Mouse (Mus musculus) urinary bladder, postnatal 25 days (tissue): ENCODE measurements at regions not wholly inside any gene's neighbourhood (a gene's known extent, or its start where the extent isn't known, plus 50 kb on each side); places are given as distances from the start of the nearest gene placed in this dataset.

ENCODE experiments used
- DNase-seq: peaks from one replicate; pipeline ENCODE4 v3.0.0; 2022; ENCODE audit warnings: low spot score

DNA sequence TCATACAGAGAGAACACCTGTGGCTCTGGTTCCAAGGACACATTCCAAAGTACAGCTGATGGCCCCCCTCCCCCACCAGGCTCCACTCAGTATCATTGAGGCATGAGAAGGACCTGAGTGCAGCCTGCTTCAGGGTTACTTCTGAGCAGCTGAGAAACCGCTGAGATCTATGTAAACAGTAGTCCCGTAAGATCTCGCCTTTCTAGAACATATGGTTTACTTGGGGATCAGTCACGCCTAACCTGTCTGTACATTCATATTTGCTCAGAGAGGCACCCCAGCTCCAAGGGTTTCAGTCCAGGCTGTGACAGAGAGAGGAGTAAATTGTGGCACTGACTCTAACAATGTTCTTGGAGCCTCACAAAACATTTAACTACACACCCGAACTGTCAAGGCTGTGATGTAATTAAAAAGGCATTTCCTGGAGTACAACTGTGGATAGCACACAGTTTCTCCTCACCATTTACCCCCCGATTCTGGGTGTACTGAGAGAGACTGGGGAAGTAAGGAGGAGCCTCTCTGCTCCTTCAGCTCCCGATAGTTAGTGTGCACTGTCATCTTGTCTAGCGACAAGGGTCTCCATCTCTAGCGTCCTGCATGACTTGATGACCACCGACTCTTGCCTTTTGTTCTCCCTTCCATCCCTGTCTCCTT, 155.7 kb downstream of the Dad1 start:
- DNase-seq: no peak

DNA sequence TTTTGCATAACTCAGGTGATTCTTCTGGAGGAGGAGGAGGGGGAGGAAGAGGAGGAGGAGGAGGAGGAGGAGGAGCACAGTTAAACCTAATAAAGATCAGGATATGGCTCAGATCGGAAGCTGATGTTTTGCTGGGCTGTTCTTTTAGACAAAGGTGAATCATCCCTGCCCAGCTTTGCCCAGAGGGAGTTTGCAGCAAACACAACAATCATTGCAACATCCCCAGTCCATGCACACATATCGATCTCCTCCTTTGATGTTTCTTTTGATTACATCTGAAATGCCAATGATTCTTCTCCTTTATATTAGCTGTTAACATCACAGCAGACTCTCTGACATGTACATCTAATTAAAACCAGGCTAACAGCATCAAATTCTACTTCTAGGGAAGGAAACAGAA, 156.9 kb downstream of the Dad1 start:
- no peak for DNase-seq

GRCm38 (mm10) chr14:54092444-54092843, 161.5 kb downstream of the Dad1 start:
- no peak for DNase-seq

- no peak for DNase-seq
Measured at GRCm38 (mm10) chr14:54086660-54087059, 167.2 kb downstream of the Dad1 start.

DNA sequence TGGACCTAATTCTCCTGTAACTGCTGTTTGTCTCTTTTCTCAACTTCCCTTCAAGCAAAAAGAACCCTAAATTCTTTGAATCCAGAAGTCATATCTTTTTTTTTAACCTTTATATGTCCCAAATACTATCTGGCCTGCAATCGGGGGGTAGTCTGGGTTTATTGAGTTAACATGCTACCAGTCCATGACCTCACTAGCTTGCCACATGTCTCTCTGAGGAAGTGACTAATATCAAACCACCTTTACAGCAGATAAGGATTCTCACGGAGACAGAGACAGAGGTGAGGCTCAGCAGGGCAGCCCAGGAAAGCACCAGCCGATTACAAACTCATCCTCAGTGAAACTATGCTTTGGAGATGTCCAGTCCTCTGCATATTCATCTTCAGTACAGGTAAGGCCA, 179.2 kb downstream of the Dad1 start:
- DNase-seq: no peak

GRCm38 (mm10) chr14:54072283-54072912, 181.5 kb downstream of the Dad1 start:
- no peak for DNase-seq

DNA sequence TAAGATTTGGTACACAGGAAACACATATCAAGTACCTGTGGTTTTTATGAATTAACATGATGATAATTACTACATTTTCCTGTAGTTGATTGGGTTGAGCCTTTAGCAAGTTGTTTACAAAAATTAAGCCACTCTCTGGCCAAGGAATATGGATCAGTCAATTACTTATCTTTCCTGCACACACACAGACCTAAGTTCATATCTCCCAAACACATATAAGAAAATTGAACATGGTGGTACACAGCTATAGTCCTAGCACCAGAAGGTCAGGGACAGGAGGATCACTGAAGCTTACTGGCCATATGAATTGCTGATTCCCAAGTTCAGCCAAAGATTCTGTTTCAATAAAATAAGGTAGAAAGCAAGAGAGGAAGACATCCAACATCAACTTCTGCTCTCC, 183.7 kb downstream of the Dad1 start:
- DNase-seq: no peak

DNA sequence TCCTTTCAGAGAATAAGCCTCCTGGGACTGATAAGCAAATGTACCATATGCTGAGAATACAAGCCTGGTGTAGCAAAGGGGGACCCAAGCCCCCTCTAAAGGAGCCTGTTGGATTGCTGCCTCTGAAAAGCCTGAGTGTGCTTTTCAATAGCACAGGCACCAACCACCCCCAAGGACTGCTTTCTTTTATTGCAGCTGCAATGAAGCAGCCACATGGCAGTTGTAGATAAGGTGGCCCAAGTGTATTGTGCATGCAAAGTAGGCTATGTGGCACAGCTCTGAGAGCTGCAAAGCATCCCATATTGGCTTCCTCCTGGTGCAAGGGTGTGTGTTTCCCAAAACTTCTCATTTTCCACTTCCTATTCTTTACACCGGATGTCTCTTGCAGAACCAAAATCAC, 185.2 kb downstream of the Dad1 start:
- no peak for DNase-seq

- DNase-seq: no peak
Measured at GRCm38 (mm10) chr14:54065466-54065865, 188.4 kb downstream of the Dad1 start.

DNA sequence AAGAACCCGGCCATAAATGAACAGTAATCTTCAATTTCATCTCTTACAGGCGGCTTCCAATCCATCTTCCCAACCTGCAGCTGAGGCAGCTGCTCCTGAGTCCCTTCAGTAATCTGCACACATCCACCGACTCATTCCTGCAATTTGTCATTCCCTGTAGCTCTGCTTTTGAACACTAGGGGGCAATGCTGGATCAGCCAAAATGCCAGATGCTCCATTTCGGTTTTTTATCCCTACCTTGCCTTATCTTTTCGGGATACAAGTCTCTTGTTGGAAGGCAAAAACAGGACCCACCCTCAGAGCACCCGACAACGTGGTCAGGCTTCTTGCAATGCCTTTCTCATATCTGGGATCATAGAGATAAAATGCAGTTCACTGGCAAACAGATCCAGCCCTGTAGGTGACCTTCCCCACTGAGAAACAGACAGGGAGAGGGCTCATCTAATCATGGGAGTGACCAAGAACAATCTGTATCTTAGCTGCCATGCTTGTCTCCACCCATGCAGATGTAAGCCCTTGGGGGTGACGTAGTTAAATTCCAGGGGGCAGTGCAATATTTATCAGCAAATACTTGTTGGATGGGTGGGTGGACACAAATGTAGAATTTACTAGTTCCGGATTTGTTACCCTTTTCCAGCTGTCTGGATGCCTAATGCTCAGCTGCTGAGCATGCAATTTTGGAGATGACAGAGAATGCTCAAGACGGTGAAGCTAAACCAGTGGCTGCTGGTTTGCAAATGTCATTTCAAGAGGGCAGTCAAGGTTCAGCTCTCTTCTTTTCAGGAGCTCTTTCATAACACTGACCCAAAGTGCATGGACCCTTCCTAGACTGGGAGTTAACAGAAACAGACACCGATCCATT, 189.1 kb downstream of the Dad1 start:
- peak; percentile 62 for DNase-seq

DNA sequence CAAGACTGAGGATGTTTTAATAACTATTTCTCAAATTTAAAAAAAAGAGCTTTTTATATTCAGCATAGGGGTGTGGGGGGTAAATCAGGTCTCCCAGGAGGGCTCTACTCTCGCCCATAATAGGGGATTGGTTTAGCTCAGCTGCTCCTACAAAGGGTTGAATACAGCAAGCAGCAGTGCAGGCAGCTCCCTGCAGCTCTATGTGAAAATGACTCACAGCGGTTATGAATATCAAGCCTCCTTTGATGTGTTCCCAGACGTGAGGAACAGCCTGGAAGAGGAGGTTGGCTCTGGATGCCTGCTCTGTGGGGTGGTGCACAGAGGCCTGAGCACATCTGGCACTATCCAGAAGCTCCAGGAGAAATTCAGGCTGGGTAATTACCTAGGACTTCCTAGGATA, 192.3 kb downstream of the Dad1 start:
- no peak for DNase-seq

- peak; percentile 65 for DNase-seq
Measured at GRCm38 (mm10) chr14:54059776-54060175, 194.1 kb downstream of the Dad1 start.

DNA sequence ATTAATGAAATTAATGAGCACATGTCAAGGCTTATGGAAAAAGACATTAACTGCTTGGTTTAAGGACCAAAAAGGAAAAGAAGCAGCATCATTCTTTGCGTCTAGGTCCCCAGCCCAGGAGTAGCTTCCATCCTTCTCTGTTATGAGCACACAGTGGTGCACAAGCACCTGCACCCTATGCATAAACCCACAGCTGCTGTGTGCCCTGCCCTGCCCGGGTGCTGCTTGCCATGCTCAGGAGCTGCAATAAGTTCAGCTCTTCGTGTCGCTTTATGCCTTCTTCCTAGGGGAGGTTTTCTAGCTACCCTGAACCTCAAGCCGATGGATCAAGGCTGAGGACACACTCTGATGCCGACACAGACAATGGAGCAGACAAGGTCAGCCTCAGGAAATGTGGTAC, 194.8 kb downstream of the Dad1 start:
- no peak for DNase-seq

DNA sequence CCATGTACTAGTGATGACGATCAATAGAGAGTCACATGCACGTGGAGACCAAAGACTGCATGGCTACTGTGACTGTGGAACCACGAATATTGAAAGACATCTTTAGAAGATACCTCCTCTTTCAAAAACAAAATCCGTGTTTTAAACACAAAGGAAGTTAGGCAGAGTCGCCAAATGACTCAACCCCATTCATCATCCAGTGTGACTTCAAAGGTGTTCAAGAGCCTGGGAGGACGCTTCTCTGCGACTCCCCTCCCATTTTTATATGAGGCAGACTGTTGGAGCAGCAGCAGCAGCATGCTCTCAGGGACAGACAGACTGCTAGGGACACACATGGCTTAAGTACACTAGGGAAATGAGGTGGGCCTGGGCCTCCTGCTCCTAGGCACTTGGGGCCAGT, 197.2 kb downstream of the Dad1 start:
- no peak for DNase-seq

DNA sequence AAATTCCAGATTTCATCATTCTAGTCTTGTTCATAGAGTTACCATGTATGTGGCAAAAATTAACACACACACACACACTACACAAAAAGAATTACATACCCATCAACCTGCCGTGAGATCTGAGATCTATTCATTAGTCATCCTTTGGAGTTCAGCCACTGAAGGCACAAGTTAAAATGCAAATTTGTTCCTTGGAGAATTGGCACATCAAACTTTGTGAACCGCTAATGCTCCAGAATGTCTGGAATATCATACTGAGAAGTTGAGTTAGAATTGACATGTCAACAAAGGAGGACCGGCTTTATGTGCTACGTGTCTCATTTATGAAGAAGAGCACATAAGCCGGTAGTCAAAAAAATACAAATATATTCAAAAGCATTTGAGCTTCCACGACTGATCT, 198.5 kb downstream of the Dad1 start:
- no peak for DNase-seq

- DNase-seq: no peak
Measured at GRCm38 (mm10) chr14:54042286-54042685, 211.6 kb downstream of the Dad1 start.

GRCm38 (mm10) chr14:54040644-54041043, 213.3 kb downstream of the Dad1 start:
- no peak for DNase-seq

GRCm38 (mm10) chr14:54034516-54034915, 219.4 kb downstream of the Dad1 start:
- DNase-seq: no peak

GRCm38 (mm10) chr14:54023552-54023951, 230.4 kb downstream of the Dad1 start:
- no peak for DNase-seq

GRCm38 (mm10) chr14:54021443-54021842, 232.5 kb downstream of the Dad1 start:
- no peak for DNase-seq

DNA sequence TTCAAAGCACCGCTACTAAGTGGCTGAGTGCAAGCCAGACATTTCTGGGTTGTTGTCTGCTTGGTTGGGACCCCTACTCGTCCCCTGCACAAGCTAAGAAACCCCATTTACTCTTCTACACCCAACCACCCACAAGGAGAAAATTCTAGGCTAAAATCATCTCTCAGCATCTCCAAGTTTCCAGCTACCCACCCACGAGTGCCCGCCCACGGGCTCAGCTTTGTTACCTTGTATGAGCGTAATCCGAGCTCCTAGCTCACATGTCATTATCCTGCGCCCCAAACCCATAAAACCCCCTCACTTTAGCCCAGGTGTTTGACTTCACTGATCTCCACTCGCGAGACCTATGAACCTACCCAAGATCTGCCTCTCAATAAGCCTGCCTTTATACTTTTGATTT, 239.3 kb downstream of the Dad1 start:
- no peak for DNase-seq

- DNase-seq: no peak
Measured at GRCm38 (mm10) chr14:54002083-54002482, 251.8 kb downstream of the Dad1 start.

DNA sequence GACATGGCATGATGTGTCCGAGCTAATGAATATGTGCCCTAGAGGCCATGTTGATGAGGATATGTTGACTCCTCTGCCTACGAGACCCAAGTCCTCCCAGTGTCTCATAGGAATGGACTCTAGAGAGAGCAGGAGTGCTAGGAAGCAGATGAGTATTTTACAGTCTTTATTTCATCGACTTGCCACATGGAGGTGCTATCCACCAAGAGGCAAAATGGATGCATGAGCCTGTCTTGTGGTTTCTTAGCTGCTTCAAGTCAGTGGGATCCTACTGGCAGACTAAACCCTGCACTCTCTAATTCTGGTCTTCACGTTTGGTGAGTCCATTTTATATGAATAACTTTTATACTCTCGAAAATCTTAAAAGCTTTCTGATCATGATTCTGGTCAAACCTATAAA, 253.4 kb downstream of the Dad1 start:
- DNase-seq: no peak
